Mouse (Mus musculus) left cerebral cortex, postnatal 10 days (tissue): ENCODE data around the gene Pde11a. TPM values are rescaled to one million over a fixed set of nuclear protein-coding genes. Genes with fewer than 3 reads are reported as not detected.

Source experiments
- DNase-seq, 2 experiments: peaks; one replicate each; pipeline ENCODE4 v3.0.0; 2021 to 2022; ENCODE audit warnings: low spot score in 2 of 2, mixed read lengths in 1 of 2; ENCODE audit errors: extremely low spot score in 1 of 2
- intact Hi-C: fragments of 180-260 bp; cut with DNase I; formaldehyde crosslinking; loops from one replicate; pipeline ENCODE4 v1.15.1; 2025
- total RNA-seq, 2 experiments: library from RNA; stranded (reverse); gene quantifications; 2 replicates each; pipeline ENCODE4 v1.2.3; 2021

Gene Pde11a
- total RNA-seq, 2 experiments from 2014 or later: 1.8 to 2.6 TPM

DNA sequence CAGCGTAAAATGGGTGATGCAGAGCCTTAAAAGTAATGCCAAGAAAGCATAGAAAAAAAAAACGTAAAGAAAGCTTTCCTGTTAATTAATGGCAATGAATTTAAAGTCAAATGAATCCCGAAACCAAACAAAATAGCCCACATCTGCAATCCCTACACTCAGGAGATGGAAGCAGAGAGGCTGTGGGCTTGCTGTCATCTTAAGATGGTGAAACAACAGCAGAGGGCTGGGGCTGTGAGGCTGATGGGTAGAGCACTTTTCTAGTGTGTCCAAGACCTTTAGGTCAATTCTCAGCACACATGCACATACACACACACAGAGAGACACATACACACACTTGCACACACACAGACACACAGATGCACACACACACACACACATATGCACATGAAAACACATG, 12.4 kb downstream of the Pde11a start:
- intact Hi-C loops: no loop called here
- DNase-seq: no peak

DNA sequence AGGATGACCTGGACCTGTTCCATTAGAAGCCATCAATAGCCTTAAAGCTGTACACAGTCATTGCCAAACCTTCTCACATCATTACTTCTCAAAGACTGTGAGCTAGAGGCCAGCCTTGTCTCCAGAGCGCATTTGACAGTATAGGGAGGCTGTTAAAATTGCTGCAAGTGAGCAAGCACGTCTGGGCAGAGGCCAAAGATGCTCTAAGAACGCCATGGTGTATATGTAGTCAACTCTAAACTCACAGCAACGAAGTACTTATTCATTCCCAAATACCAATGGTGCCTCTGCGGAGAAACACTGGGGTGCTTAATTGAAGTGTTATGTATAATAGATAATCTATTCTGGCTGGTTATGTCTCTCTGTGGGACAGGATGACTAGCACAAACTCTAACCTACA, 14.1 kb downstream of the Pde11a start:
- intact Hi-C loops: no loop called here
- DNase-seq: no peak

DNA sequence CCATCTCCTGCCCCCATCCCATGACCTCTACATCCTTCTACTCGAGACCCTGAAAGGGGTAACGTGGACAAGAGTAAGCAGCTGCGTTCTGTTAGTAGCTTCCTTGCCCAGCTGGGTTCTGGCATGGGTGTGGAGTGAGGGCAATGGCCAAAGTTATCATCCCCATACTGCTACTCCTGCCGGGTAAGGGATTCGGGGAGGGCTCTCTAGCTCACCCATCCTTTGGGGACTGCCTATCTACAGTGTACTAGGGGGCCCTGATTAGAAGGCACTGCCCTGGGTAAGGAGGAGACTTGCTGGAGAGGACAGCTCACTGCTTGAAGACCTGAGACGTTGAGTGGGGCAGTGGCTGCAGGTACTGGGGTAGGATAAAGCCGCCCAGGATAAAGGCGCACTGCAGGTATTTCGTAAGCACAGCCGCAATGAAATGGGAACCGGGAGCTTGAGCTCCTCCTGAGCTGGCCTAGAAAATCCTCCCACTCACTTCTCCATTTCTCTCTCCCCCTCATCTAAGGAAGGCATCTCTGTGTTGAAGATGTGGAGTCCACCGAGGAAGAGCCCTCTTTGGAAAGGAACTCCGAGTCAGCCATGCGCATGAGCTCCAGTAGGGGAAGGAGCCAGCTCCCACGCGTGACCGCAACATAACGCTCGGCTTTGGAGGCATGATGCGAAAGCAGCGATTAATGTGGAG, 15.2 kb downstream of the Pde11a start:
- DNase-seq: no peak
- intact Hi-C loops: no loop called here

DNA sequence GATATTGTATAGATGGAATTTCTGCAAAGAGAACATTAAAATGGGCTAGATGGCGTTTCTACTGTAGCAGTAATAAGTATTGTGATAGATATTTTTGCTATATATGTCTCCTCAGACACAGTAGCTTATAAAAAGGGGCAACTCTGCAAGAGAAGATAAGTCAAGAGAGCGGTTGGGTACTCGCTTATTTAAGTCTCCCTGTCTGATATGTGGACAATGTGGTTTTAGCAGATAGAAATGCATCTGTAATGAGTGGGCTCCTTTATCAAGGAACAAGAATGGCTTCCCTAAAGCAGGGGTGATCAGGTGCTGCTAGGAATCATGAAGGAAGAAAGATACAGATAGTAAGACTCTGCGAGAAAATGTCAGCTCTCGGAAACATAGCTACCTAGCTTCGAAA, 18.2 kb downstream of the Pde11a start:
- intact Hi-C loops: no loop called here

DNA sequence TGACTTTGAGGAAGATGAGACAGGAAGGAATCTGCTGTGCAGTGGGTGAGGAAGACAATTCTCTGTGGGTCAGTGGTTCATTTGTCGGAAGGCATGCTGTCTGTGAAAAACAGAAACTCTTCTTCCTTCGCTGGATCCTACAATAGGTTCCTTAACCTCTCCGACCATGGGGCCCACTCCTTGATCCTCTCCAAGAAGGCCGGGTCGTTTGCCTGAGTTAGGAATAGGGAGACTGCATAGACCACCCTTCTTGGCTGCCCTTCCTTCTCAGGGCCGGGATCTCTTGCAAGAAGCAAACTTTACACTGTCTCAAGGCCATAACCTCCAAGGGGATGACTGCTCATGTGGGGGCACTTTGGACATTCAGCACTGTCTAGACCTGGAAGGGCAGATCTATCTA, 19.3 kb downstream of the Pde11a start:
- no peak for DNase-seq
- intact Hi-C loops: no loop called here

More for the DNA sequence above, 18.2 kb downstream of the Pde11a start:
- no peak for DNase-seq

DNA sequence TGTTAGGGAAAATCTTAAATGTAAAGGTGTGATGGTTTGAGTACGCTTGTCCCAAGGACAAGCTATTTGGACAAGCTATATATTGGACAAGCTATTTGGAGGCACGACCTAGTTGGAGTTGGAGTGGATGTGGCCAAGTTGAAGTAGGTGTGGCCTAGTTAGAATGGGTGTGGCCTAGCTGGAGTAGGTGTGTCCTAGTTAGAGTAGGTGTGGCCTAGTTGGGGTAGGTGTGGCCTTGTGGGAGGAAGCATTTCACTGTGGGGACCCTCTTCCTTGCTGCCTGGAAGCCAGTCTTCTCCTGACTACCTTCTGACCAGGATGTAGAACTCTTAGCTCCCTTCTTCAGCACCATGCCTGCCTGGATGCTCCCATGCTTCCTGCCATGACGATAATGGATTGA, 50.9 kb downstream of the Pde11a start:
- intact Hi-C loops: no loop called here

DNA sequence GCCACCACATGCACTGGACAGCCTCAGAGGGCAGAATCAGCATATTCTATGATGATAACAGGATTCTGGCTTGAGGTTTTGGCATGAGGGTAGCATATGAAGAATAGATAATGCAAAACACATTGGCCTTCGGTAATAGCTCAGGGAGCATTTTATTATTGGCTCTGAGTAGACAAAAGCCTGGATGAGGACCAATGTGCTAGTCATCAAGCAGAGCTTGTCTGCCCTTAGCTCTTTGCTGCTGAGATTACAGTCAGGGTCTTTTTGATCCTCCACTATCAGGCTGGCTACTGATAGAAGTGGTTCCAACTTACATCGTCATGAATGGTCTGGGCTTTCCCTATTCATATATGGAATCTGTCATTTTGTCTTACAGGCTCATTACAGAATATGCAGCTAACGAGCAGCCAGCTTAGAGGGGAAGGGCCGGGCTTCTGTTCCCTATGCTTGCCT, 52.3 kb downstream of the Pde11a start:
- intact Hi-C loops: no loop called here
- no peak for DNase-seq

More for the DNA sequence above, 50.9 kb downstream of the Pde11a start:
- no peak for DNase-seq

DNA sequence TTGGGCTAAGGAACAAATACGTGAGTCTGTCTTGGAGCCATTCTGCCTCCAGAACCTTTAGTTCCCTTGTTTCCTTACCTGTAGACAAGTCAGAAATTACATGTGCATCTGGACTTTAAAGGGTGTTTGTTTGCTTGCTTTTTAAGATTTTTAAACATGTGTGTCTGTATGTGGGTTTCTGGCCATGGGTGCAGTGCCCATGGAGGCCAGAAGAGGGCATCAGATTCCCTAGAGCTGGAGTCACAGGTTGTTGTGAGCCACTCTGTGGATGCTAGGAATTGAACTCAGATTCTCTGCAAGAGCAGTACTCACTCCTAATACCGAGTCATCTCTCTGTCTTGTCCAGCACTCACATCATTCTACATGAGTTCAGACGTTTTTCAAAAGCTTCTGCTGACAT, 53.4 kb downstream of the Pde11a start:
- intact Hi-C loops: no loop called here
- no peak for DNase-seq

DNA sequence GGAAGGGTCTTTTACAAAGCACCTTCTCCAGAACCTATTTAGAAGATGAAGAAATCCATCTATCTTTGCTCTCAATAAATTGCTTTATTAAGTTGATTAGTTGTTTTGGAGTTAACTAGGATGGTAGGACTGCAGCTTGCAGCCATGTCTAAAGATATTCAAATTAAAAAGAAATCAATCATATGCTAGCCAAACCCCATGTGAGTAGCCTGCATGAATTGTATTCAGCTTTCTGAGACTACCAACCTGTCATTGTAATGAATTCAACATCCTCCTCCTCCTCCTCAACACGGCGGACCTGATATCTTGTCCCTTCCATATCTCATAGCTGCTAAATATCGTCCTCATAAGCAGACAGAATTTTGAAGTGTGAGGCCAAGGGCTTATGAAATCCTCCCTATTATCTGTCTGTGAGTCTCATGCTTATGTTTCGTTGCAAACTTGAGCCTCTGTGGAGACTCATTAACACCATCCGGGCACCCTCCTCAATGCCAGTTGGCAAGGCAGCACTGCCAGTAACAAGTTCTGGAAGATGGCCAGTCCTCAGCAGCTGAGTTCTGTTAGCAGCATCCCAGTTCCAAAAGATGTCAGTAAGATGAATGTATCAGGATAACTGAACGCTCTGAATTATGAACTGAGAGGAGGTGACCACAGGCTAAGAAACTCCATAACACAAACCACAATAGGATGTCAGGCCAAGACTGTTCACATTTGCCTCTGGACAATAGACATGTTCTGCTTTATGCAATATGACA, 55.0 kb downstream of the Pde11a start:
- intact Hi-C loops: no loop called here
- peak; percentile 63 to 83 for DNase-seq

DNA sequence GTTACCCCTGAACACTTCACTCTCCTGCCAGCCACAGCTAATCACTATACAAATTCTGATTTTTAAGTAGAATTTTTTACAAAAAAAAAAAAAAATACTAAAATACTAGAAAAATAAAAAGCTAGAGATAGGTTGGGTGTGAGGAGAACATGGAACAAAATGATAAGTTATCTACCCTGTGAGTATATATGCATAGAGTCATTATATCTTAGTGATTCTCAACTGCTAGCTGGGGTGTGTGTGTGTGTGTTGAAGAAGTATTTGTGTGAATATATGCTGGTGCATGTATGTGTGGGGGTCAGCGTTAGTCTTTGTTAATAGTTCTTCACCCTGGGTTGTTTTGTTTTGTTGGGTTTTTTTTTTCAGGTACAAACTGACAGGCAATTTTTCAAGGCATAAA, 69.1 kb downstream of the Pde11a start:
- DNase-seq: no peak
- intact Hi-C loops: no loop called here

DNA sequence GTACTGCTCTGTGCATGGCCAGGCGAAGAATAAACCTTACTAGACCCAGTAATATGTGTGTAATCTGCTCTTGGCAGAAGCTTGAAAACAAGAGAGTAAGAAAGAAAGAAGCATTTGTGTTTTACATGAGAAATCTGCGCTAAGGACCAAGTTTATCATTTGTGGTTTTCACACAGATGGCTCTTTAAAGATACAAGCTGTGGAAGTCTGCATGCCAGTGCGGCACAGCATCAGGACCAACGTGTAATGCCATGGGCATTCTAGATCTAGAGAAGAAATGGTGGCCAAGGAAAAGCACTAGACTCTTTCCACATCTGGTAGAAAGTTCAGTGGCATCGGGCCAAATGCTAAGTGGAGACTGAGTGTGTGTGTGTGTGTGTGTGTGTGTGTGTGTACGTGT, 71.2 kb downstream of the Pde11a start:
- intact Hi-C loops: no loop called here
- no peak for DNase-seq

DNA sequence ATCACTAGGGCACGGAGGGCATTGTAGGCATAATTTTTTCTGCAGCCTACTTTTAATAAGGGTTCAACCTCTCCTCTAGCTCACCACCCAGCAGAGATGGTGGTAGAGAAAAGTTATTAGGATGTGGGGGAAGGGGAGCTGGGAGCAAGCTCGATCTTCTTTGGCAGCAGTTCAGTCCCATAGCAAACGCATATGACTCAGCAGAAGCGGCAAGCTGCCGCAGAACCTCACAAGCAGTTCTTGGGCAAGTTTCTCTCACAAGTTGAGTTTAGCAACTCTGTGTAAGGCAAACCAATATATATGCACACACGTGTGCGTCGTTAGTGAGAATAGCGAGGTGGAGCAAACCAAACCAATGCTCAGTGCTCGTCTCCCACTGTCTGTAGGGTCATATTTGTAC, 72.0 kb downstream of the Pde11a start:
- no peak for DNase-seq
- intact Hi-C loops: no loop called here

DNA sequence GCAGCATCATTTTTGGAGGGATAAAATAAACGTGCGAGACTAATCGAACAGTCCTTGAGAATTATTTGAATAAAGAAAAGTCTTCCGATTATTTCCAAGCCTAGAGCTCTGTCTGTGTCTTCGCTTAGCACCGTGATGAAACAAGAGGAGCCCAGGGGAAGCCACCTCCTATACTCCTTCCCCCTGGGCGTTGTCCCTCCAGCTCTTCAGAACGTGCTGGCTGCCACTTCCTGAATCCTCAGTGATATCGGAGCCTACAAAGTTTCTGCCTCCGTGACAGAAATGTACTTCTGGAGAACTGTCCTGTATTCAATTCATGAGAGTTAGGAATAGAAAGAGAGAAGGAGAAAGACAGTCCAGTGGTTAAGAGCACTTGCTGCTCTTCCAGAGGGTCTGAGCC, 74.3 kb downstream of the Pde11a start:
- intact Hi-C loops: no loop called here
- DNase-seq: no peak

DNA sequence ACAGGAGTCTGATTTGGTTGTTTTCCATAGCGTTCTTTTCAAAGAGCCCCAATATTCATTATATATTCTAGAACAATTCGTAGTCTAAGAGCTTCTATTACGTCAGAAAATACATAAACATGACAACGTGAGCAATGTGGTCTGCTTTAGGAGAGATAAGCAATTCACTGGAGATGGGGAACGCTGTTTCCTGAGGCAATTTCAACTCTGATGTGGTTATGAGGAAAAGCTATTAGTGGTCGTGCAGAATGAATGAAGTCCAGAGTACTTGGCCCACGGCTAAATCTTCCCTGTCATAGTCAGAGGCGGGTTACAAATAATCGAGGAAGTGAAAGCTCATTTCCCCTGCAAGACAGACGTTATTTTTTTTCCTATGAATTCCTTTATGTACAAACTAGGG, 75.9 kb downstream of the Pde11a start:
- DNase-seq: no peak
- intact Hi-C loops: no loop called here

DNA sequence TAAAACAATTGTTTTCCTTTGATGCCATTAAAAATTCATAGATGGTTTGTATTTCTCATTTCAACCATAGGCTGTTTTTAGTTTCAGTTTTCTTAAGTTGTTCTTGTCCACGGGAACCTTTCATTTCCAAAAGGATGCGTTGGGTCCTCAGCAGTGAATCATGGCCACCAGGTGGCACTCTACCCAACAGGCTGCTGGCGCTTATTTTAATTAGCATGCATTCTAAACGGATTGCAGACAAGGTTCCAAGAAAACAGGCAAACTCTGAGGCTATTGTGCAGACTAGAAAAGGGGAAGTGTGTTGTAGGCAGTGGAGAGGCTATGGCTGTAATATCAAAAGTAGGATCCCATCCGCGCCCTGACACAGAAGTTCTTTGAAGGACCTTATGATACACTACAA, 83.7 kb downstream of the Pde11a start:
- DNase-seq: peak; percentile 65 to 68
- intact Hi-C loops: loop anchor here (5.0 kb wide), 2 partner anchors 107 to 128 kb away; partner anchors contain the start of gene Cyct

DNA sequence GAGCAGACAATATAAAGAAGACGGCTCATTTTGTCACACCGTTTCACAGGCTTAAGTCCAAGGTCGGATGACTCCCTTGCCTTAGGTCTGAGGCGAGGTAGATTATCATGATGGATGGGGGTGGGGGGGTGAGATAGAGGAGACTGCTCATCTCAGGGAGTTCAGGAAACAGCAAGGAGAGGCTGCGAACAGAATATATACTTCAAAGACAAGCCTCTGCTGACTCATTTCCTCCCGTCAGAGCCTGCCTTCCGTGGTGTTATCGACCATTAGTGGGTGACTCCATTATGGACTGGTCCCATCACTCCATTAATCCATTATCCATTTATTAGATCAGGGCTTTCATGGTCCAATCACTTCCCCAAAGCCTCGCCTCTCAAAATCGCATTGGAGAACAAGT, 87.2 kb downstream of the Pde11a start:
- DNase-seq: no peak
- intact Hi-C loops: no loop called here

DNA sequence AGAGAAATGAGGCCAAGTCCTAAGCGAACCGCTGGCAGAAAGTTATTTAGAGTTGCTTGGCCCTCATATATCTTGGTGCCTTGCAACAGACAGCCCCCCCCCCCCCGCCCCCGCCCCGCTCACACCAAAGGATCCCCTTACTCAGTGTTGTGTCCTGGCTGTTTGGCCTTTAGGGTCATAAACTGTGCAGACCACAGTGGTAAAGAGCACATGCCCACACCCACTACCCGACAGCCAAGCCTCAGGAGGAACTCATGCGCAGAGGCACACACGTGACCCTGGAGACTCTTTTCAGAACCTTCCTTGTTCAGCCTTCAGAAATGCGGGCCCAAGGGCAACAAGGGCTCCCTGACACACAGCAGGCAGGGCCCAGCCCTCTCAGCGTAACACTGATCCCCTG, 90.3 kb downstream of the Pde11a start:
- intact Hi-C loops: no loop called here

DNA sequence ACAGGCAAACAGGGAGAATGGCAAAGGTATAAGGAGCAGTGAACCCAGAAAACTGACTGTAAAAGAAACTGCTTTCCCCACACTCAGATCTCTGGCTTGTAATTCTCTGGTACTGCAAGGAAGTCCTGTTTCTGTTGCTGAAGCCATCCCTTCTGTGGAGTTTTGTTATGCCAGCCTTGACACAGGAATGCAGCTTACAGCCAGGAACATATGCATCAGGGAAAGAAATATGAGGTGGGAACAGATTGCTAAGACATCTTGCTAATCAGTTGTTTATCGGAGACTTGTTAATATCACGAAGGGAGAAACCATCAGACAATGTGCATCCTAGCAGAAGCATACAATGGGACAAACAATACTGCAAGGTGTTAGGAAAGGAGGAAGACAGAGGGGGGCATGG, 99.4 kb downstream of the Pde11a start:
- no peak for DNase-seq
- intact Hi-C loops: no loop called here

More for the DNA sequence above, 90.3 kb downstream of the Pde11a start:
- no peak for DNase-seq

DNA sequence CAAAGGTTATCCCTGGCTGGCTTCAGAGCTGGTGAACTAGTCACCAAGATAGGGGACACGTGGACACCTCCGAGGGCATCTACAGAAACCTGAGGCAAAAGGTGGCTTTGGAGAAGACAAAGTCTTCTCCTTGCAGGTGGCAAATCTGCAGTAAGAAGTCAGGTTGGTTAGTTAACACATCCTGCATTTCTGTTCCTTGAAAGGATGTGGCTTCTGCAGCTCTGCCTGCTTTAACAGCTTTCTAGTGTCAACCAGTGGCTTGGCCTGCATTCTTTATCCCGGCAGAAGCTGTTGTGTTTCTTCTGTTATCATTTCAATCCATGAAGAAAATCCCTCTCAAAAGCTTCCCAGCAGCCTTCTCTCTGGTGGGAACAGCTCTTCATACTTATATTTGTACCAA, 100.1 kb downstream of the Pde11a start:
- intact Hi-C loops: no loop called here
- DNase-seq: no peak

DNA sequence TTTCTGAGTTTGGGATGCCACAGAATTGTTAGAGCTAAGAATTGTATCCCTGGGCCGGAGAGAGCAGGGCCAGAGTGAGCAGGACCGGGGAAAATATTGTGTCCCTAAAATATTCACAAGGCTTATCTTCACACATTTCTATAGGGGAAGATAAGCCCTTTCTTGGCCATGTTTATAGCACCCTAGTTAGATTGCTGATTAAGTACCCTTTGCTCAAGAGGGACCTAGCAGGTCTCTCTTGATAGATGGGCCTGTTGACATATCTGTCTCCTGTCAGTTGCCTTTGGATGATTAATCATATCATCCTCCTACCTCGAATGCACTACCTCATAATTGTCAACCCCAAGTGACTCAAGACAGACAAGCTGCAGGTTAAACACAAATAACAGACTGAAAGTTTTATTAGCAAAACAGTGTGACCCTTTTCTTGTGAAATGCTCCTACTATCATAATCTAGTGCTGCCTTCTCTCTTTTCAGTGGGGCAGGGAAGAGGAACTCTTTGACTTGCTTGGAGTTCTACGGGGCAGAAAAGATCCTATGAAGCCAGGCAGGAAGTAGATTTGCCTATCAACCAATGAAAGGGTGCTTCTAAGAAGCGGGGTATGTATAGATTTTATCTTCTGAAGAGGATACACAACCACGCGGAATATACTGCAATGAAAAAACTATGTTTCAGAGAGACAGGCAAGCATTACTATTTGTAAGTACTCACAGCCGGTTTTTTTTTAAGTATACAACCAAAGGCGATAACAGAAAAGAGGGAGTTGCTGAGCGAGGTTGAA, 100.7 kb downstream of the Pde11a start:
- no peak for DNase-seq
- intact Hi-C loops: no loop called here
